Mouse (Mus musculus) urinary bladder, postnatal 25 days (tissue): ENCODE results near the gene Tcea3.

Experiments used
- DNase-seq: peaks from one replicate; pipeline ENCODE4 v3.0.0; 2022; ENCODE audit warnings: low spot score

Tcea3 gene

GRCm38 (mm10) chr4:136282621-136283480 lies 35.3 kb downstream of the Tcea3 start:
- no peak for DNase-seq

- no peak for DNase-seq
These were observed 36.3 kb downstream of the Tcea3 start for GRCm38 (mm10) chr4:136283783-136284182.

- peak; percentile 48 for DNase-seq
These were observed 36.9 kb downstream of the Tcea3 start, which contains the start of gene Zfp46 for GRCm38 (mm10) chr4:136284455-136284854. TSS of gene Zfp46 (plus strand) at chr4:136284683.

DNA sequence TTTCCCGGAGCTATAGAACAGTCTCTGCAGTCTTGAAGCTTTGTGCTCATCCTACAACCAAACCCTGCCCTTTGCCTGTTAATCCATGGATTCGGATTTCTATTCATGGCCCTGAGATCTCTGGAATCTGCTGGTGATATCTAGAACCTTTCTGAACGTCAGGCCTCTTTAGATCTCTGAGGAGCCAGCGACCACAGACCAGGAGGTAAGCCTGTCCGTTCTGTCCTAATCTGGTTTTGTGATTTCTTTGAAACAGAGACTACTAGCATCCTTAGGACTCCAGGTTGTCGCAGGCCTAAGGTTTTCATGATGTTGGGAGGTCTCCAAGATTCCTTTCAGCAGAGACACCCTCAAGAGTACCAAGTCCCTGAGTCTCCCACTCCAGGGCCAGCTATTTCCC lies 37.4 kb downstream of the Tcea3 start:
- no peak for DNase-seq

DNA sequence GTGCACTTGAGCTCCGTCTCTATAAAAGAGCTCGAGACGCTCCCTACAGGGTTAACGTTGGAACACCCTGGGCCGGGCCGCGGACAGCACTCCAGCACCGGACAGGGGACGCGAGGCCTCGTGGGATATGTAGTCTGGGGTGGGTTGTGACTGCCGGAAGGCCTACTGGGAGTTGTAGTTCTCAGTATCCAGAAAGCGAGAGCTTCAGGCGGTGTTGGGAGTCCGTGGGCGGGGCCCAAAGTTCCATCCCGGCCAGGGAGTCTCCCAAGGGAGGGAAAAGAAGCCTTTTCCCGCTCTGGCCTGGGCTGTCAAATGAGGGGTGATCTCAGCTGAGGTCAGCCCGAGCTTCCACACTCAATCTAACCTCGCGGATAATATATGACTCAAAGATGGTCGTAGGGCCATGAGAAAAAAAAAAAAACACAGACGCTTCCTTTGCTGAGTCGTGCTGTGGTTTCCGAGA lies 37.9 kb downstream of the Tcea3 start:
- peak; percentile 78 for DNase-seq

DNA sequence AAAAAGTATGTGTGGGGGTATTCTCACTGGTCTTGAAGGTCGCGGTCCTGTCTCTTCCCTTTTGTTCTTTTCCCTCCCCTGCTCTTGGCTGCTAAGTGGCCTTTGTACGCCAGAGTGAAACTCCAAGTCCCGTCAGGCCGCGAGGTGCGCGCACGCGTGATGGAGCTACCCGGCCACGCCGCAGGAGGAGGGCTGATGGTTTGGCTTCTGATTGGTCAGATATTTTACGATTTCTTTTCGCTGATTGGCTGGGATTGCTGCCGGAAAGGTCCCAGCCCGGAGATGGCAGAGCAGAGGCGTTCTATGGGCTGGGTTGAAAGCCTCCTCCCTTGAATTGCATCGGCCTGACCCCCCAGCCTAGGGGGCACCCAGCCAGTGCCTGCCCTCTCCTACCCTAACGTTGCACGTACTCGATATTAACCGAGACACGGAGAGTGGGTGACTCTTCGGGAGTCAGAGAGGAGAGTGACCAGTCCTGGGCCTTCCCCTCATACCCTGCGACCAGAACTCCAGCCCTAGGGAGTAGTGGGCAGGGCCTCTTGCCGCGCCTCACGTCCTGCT lies 38.4 kb downstream of the Tcea3 start:
- peak; percentile 86 for DNase-seq

- DNase-seq: no peak
These were observed 42.6 kb downstream of the Tcea3 start for GRCm38 (mm10) chr4:136289918-136290780.

DNA sequence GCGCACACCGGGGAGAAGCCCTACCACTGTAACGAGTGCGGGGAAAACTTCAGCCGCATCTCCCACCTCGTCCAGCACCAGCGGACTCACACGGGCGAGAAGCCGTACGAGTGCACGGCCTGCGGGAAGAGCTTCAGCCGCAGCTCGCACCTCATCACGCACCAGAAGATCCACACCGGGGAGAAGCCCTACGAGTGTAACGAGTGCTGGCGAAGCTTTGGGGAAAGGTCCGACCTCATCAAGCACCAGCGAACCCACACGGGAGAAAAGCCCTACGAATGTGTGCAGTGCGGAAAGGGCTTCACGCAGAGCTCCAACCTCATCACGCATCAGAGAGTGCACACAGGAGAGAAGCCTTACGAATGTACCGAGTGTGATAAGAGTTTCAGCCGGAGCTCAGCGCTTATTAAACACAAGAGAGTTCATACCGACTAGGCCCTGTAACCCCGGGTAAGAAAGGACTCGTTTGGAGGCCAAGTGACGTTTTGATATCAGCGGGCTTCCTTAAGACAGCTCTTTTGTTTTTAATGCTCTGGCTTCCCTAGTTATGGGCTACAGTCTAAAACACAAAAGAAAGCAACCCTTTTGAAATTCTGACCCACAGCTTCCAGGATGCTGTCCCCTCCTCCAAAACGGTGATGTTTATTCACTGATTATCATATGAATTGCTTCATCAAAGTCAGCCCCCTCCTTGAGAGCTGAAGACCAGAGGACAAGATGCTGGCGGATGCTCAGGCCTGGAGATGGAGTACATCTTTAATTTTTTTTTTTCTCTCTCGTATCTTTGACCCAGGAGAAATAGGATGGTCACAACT lies 43.5 kb downstream of the Tcea3 start:
- no peak for DNase-seq

DNA sequence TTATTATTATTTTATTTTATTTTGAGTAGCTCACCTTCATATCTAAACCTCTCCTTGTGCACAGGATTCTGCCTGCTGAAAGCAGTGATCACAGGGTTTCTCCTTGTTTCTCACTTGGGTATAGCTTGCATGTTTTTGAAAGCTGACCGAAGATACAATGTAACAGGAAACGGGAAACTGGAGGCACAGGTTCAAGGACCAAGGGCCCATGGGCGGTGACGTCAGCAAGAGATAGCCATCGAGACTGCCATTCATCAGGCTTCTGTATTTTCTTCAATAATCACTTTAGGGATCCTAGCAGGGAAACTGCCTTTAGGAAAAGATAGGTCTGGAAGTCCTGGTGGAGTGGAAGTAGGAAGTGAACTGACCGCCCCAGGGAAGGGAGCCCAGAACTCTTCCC lies 44.2 kb downstream of the Tcea3 start:
- DNase-seq: no peak

GRCm38 (mm10) chr4:136295941-136296340 lies 48.4 kb downstream of the Tcea3 start:
- DNase-seq: no peak

DNA sequence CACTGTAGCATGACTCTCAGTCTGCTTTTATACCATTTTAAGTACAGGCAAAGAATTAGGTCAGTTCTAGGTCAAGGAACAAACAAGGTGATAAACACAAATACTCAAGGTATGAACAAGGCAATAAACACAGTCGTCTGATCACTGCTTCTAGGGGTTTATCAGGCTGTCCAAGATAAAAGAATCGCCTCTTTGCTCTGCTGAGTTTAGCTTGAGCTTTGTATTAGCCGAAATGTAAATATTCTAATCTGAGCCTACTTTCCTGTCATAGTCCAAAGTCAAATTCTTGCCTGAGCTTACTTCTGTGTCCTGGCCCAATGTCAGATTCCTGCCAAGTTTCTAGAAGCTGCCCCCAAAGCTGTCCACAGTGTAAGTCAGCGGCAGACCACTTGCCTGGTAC lies 54.9 kb downstream of the Tcea3 start:
- no peak for DNase-seq

GRCm38 (mm10) chr4:136304181-136304580 lies 56.7 kb downstream of the Tcea3 start:
- DNase-seq: no peak

DNA sequence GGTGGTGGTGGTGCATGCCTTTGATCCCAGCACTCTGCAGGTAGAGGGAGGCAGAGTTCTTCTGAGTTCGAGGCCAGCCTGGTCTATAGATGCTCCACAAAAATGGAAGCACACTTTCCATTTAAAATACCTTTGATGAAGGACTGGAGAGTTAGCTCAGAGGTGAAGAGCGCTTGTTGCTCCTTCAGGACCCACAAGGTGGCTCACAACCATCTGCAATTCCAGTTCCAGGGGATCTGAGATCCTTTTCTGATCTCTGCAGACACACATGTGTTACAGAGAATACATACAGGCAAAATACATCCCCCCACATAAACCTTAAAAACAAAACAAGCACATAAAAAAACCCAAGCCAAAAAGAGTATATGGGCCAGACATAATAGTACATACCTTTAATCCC lies 60.8 kb downstream of the Tcea3 start:
- DNase-seq: no peak

DNA sequence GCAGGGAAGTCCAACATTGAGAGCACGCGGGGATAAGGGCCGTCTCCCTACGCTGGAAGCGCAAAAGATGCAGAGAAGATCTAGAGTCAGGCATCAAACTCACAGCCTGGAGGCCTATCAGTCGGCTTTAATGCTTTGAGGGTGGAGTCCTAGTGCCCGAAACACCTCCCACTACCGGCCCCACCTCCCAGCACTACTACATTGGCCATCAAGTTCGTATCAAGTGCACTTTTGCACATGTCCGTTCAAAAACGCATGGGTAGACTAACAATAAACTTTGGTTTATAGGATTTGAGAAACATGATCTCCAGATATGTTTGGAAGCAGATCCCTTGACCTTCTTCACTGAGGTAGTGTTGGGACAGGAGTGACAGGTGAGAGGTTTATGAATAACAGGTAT lies 62.3 kb downstream of the Tcea3 start:
- peak; percentile 58 for DNase-seq

DNA sequence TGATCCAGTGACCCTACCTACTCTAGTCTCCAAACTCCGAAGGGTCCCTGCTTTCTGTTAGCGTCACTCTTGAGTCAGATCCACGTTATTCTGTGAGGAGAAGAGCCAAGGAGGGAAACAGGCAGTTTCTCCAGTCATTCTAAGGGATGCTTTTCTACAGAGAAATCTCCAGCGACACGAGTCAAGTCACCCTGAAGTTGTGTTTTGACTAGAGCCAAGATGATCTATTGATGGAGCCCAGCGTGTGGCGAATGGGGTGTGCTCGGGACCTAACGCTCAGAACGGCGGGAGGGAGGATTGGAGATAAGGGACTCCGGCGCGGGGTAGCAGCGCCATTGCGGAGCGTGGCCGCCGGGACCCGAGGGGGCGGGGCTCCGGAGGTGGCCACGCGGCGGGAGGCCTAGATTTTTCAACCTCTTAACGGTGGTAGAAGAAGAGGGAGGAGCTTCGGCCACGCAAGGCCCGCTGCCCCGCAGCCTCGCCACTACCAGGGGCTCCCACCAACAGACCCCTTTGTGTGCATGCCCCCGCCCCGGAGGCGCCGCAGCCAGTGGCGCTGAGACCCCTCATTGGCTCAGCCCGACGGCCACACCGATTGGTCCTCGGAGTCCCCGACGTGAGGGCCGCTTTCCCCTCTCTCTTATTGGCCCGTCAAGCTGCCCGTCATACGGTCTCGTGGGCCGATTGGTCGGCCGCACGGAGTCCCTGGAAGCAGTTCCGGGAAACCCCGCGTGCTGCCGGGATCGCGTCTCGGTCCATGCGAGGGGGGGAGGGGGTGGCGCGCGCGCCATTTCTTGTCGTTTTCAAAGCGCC lies 62.9 kb downstream of the Tcea3 start, which contains the start of gene Hnrnpr:
TSS of gene Hnrnpr (plus strand) at position 714 of the 813 bp plus-strand sequence.
- DNase-seq: peak; percentile 99

DNA sequence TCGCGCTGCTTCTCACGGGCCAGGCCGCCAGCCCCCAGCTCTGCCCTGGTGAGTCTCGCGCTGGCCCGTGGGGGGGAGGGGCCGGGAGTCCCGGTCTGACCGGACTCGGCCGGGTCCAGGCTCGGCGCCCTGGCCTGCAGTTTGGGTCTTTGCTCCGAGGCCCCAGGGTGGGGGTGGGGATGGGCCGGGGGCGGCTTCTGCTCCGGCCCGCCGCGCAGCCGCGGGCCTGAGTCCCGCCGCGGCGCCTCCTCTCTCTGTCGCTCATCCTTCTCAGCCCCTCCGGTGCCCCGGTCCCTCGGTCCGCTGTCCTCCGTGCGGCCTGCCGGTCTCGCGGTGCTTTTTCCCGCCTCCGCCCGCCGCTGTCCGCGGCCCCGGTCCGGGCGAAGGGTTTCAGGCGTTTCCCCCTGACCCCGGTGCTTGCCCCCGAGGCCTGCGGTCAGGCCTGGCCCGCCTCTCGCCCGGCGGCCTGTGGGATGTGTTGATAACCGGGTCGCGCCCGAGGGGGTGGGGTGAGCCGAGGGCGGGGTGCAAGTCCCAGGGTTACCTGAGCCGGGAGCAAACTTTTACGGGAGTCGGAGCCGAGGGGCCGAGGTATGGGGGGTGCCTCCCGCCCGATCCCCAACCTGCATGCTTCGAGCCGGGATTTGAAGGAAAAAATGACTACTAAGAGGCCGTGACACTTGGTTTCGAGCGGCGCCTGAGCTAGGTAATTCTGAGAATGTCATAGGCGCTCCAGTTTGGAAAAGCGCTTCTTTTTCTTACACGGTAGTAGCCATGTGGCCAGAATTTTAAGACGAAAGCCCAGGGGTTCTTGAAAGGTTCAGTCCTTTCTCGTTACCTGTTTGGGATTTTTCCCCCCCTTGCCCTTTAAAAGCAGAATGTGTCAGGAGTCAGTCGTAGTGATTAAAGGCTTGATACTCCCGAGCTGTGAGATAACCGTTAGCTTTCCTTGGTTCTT lies 63.8 kb downstream of the Tcea3 start:
- DNase-seq: peak; percentile 63

- DNase-seq: no peak
These were observed 65.1 kb downstream of the Tcea3 start for GRCm38 (mm10) chr4:136312616-136313015.

- no peak for DNase-seq
These were observed 70.1 kb downstream of the Tcea3 start for GRCm38 (mm10) chr4:136317667-136318066.

DNA sequence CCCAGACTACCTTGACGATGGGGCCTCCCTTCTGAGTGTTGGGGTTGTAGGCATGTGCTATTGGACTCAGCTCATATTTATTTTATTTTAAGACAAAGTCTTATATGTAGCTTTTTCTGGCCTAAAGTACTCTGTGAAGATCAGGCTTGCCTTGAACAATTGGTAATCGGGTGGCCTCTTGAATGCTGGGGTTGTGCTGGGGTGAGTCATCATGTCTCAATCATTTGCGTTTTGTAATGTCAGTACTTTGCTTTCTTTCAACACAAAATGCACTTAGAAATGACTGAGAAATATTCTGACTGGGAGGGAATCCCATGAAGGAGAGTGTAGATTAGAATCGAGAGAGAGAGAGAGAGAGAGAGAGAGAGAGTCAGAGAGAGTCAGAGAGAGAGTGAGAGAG lies 72.5 kb downstream of the Tcea3 start:
- DNase-seq: no peak

DNA sequence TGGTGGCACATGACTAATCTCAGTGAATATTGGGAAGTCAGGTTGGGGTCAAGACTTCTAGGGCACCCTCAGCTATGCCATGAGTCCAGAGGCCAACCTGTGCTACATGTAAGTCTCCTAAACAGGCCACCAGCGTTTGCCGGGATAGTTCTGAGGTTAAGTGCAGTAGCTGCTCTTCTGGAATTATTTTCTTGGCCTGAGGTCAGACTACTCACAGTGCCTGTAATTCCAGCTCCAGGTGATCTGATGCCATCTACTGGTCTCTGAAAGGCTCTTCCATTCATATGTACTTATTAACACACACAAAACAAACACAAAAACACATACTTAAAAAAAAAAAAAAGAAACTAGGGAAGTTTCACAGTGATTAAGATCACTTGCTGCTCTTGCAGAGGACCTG lies 76.7 kb downstream of the Tcea3 start:
- DNase-seq: no peak
